Mouse (Mus musculus): ENCODE measurements around the gene Gpr21. TPM values are rescaled to one million over a fixed set of nuclear protein-coding genes. Genes with fewer than 3 reads are reported as not detected.

Gpr21 gene
- total RNA-seq, 2 experiments from 2014 or later = 0.50 to 0.71 TPM

GRCm38 (mm10) chr2:37519286-37519640, 3.1 kb downstream of the Gpr21 start:
- intact Hi-C loops (cut with DNase I) = no loop called here
- no peak for DNase-seq
- no peak for TF ChIP-seq CTCF (IDR thresholded peaks at IDR 0.05)
- Histone ChIP-seq H3K4me3 (no peak overlapping the region), H3K27ac (no peak overlapping the region)

- no peak overlapping the region for H3K4me3 ChIP-seq
- intact Hi-C loops (cut with DNase I) = no loop called here
- no peak for DNase-seq
- TF ChIP-seq CTCF (IDR thresholded peaks at IDR 0.05) = no peak
- peak overlapping the region; percentile 63 for H3K27ac ChIP-seq
Observed at GRCm38 (mm10) chr2:37527587-37527986, 11.5 kb downstream of the Gpr21 start.

- TF ChIP-seq CTCF (IDR thresholded peaks at IDR 0.05) = no peak
- peak overlapping the region; percentile 13; the same call in 1 of the 2 replicates for H3K27ac ChIP-seq
Observed at GRCm38 (mm10) chr2:37529397-37529796, 13.3 kb downstream of the Gpr21 start.

GRCm38 (mm10) chr2:37530766-37531165, 14.6 kb downstream of the Gpr21 start:
- intact Hi-C loops (cut with DNase I) = no loop called here
- H3K4me3 ChIP-seq = no peak overlapping the region
- no peak for TF ChIP-seq CTCF (IDR thresholded peaks at IDR 0.05)

More at GRCm38 (mm10) chr2:37529397-37529796, 13.3 kb downstream of the Gpr21 start:
- no peak for DNase-seq
- H3K4me3 ChIP-seq = no peak overlapping the region
- intact Hi-C loops (cut with DNase I) = no loop called here

GRCm38 (mm10) chr2:37531639-37532038, 15.5 kb downstream of the Gpr21 start:
- Histone ChIP-seq H3K4me3 (no peak overlapping the region), H3K27ac (no peak overlapping the region; the same call in 1 of the 2 replicates)
- TF ChIP-seq CTCF (IDR thresholded peaks at IDR 0.05) = no peak
- no peak for DNase-seq
- intact Hi-C loops (cut with DNase I) = no loop called here

More at GRCm38 (mm10) chr2:37530766-37531165, 14.6 kb downstream of the Gpr21 start:
- DNase-seq = no peak
- H3K27ac ChIP-seq = no peak overlapping the region

- Histone ChIP-seq H3K27ac (no peak overlapping the region), H3K4me3 (no peak overlapping the region)
- TF ChIP-seq CTCF (IDR thresholded peaks at IDR 0.05) = no peak
- peak; percentile 25 for DNase-seq
- intact Hi-C loops (cut with DNase I) = no loop called here
Observed at GRCm38 (mm10) chr2:37549346-37550012, 33.3 kb downstream of the Gpr21 start.

- TF ChIP-seq CTCF (IDR thresholded peaks at IDR 0.05) = no peak
- DNase-seq = no peak
- H3K4me3 ChIP-seq = no peak overlapping the region
- no peak overlapping the region for H3K27ac ChIP-seq
- intact Hi-C loops (cut with DNase I) = loop anchor here (5.0 kb wide), 1 partner anchor 216 kb away; no protein-coding TSS in a partner anchor
Observed at GRCm38 (mm10) chr2:37556366-37556765, 40.2 kb downstream of the Gpr21 start.

GRCm38 (mm10) chr2:37565579-37565978, 49.4 kb downstream of the Gpr21 start:
- no peak for DNase-seq
- intact Hi-C loops (cut with DNase I) = no loop called here
- H3K27ac ChIP-seq = no peak overlapping the region
- no peak overlapping the region for H3K4me3 ChIP-seq
- no peak for TF ChIP-seq CTCF (IDR thresholded peaks at IDR 0.05)

- intact Hi-C loops (cut with DNase I) = no loop called here
- no peak for DNase-seq
- Histone ChIP-seq H3K27ac (no peak overlapping the region), H3K4me3 (no peak overlapping the region)
- TF ChIP-seq CTCF (IDR thresholded peaks at IDR 0.05) = no peak
Observed at GRCm38 (mm10) chr2:37566035-37566434, 49.9 kb downstream of the Gpr21 start.

GRCm38 (mm10) chr2:37569888-37570287, 53.8 kb downstream of the Gpr21 start:
- no peak for TF ChIP-seq CTCF (IDR thresholded peaks at IDR 0.05)
- intact Hi-C loops (cut with DNase I) = no loop called here
- H3K27ac ChIP-seq = no peak overlapping the region
- no peak overlapping the region for H3K4me3 ChIP-seq
- no peak for DNase-seq

Other genes with a start within 250 kb of the Gpr21 start
- gene Olfr368, start 189.8 kb upstream of the Gpr21 start, total RNA-seq (2021) = not detected
- 10 to 100 TPM in 1 of 2 experiments, 1 to 10 TPM in 1; 10.0 to 16.0 TPM for gene Pdcl, start 157.0 kb upstream of the Gpr21 start, total RNA-seq (2021)
- gene Rc3h2, start 93.4 kb upstream of the Gpr21 start, total RNA-seq (2021) = 10 to 100 TPM; 36.0 to 46.3 TPM
- gene Zbtb26, start 73.2 kb upstream of the Gpr21 start, total RNA-seq (2021) = 1 to 10 TPM; 4.6 to 5.7 TPM
- gene Zbtb6, start 73.2 kb upstream of the Gpr21 start, total RNA-seq (2021) = 1 to 10 TPM; 3.4 to 4.0 TPM
- gene Rabgap1, start 73.1 kb upstream of the Gpr21 start, total RNA-seq (2021) = 10 to 100 TPM; 33.9 to 34.5 TPM
- 10 to 100 TPM; 20.1 to 22.4 TPM for gene Strbp, start 187.5 kb downstream of the Gpr21 start, total RNA-seq (2021)

Measured in gastrocnemius, adult 2 months (tissue).